Mouse (Mus musculus) intestine, embryonic 16.5 days (tissue): ENCODE data around the gene Kank4. TPM values are rescaled to one million over a fixed set of nuclear protein-coding genes. Genes with fewer than 3 reads are reported as not detected.
"Not testable (repeated sequence)": the region's sequence is repeated elsewhere in the genome, so short reads cannot be mapped to it uniquely, and the experiment has no call there.

Experiments used
- ATAC-seq: fragments of 200-750 bp; cut with Nextera tagmentation; 2 replicates; pipeline ENCODE4 v1.8.0; 2017; ENCODE audit warnings: moderate TSS enrichment, moderate library complexity
- H3K27ac ChIP-seq: fragments of 300-500 bp; sonication (generic); 2 replicates; pipeline ENCODE4 v1.5.1; 2014; ENCODE audit warnings: mild to moderate bottlenecking, low read length
- H3K27me3 ChIP-seq: fragments of 300-500 bp; sonication (generic); replicated peaks from 2 replicates; pipeline ENCODE4 v1.6.1; 2014; ENCODE audit warnings: low read length, control low read depth, mixed read lengths; ENCODE audit not compliant: control insufficient read depth, insufficient read depth
- H3K36me3 ChIP-seq: fragments of 300-500 bp; sonication (generic); 2 replicates; pipeline ENCODE4 v1.6.1; 2014; ENCODE audit warnings: low read length, control low read depth; ENCODE audit not compliant: control insufficient read depth, insufficient read depth
- H3K4me1 ChIP-seq: fragments of 300-500 bp; sonication (generic); 2 replicates; pipeline ENCODE4 v1.6.1; 2014; ENCODE audit warnings: low read length, control low read depth, mixed read lengths; ENCODE audit not compliant: control insufficient read depth, insufficient read depth
- H3K4me2 ChIP-seq: fragments of 300-500 bp; sonication (generic); 2 replicates; pipeline ENCODE4 v1.6.1; 2014; ENCODE audit warnings: low read depth, low read length, control low read depth
- H3K4me3 ChIP-seq: fragments of 300-500 bp; sonication (generic); 2 replicates; pipeline ENCODE4 v1.5.1; 2014; ENCODE audit warnings: mild to moderate bottlenecking, low read length
- H3K9ac ChIP-seq: fragments of 300-500 bp; sonication (generic); 2 replicates; pipeline ENCODE4 v1.6.1; 2014; ENCODE audit warnings: low read depth, low read length
- H3K9me3 ChIP-seq: fragments of 300-500 bp; sonication (generic); 2 replicates; pipeline ENCODE4 v1.6.1; 2016; ENCODE audit warnings: low read length, control low read depth; ENCODE audit not compliant: control insufficient read depth
- WGBS: fragments of 180-500 bp; shearing (Covaris S2); extraction: QIAGEN DNeasy Blood & Tissue Kit; methylation state at CpG from one replicate; pipeline ENCODE4 v1.1.7; 2014; 5-methylcytosine and 5-hydroxymethylcytosine counted together
- polyA plus RNA-seq: library from polyadenylated mRNA; unstranded; fragments of >200 nt; fragmentation: Nextera tagmentation; extraction: Ambion mirVana; gene quantifications from 2 replicates; pipeline ENCODE4 v1.2.1, GENCODE M21; 2015

The Kank4 gene
- polyA plus RNA-seq, 1 experiment from 2014 or later, result 0.89 TPM

GRCm38 (mm10) chr4:98837715-98838505, 20.6 kb upstream of the Kank4 start:
- no peak overlapping the region for H3K4me2 ChIP-seq
- no peaks in the 10 kb centered on the region for H3K9me3 ChIP-seq
- WGBS, result 93% methylated on average over 16 of the region's 16 CpGs
- no peaks in the 10 kb centered on the region for H3K4me1 ChIP-seq
- H3K4me3 ChIP-seq, result no peak overlapping the region
- H3K27me3 ChIP-seq, result no peaks in the 10 kb centered on the region
- H3K27ac ChIP-seq, result no peak overlapping the region
- no peak for ATAC-seq
- no peak overlapping the region for H3K9ac ChIP-seq
- no peaks in the 10 kb centered on the region for H3K36me3 ChIP-seq

- Histone ChIP-seq H3K4me3 (no peak overlapping the region), H3K27ac (no peak overlapping the region), H3K4me2 (no peak overlapping the region), H3K4me1 (no peaks in the 10 kb centered on the region), H3K9ac (no peak overlapping the region), H3K9me3 (no peaks in the 10 kb centered on the region), H3K27me3 (no peaks in the 10 kb centered on the region), H3K36me3 (no peaks in the 10 kb centered on the region)
- peak; percentile 50; the same call in 1 of the 2 replicates for ATAC-seq
- 40% methylated on average over 5 of the region's 5 CpGs for WGBS
These were observed 19.2 kb upstream of the Kank4 start for GRCm38 (mm10) chr4:98836519-98836918.

- no peak for ATAC-seq
- WGBS, result 52% methylated on average over 4 of the region's 4 CpGs
- no peak overlapping the region for H3K9ac ChIP-seq
These were observed 17.4 kb upstream of the Kank4 start for GRCm38 (mm10) chr4:98834782-98835181.

GRCm38 (mm10) chr4:98831726-98832125, 14.4 kb upstream of the Kank4 start:
- H3K4me2 ChIP-seq, result no peak overlapping the region
- H3K36me3 ChIP-seq, result no peaks in the 10 kb centered on the region
- H3K9ac ChIP-seq, result no peak overlapping the region
- no peak overlapping the region for H3K27ac ChIP-seq
- H3K4me3 ChIP-seq, result no peak overlapping the region
- H3K27me3 ChIP-seq, result no peaks in the 10 kb centered on the region
- H3K9me3 ChIP-seq, result no peaks in the 10 kb centered on the region
- no peaks in the 10 kb centered on the region for H3K4me1 ChIP-seq
- WGBS, result 68% methylated on average over 1 of the region's 1 CpGs
- ATAC-seq, result no peak

More at GRCm38 (mm10) chr4:98834782-98835181, 17.4 kb upstream of the Kank4 start:
- H3K36me3 ChIP-seq, result no peaks in the 10 kb centered on the region
- H3K4me3 ChIP-seq, result no peak overlapping the region
- no peak overlapping the region for H3K4me2 ChIP-seq
- H3K27ac ChIP-seq, result no peak overlapping the region
- H3K4me1 ChIP-seq, result no peaks in the 10 kb centered on the region
- no peaks in the 10 kb centered on the region for H3K9me3 ChIP-seq
- no peaks in the 10 kb centered on the region for H3K27me3 ChIP-seq

- Histone ChIP-seq H3K27me3 (no peaks in the 10 kb centered on the region), H3K4me3 (no peak overlapping the region), H3K27ac (no peak overlapping the region), H3K9ac (no peak overlapping the region), H3K4me1 (no peaks in the 10 kb centered on the region), H3K36me3 (no peaks in the 10 kb centered on the region), H3K4me2 (no peak overlapping the region), H3K9me3 (no peaks in the 10 kb centered on the region)
- ATAC-seq, result no peak
- 39% methylated on average over 3 of the region's 3 CpGs for WGBS
These were observed 9.4 kb upstream of the Kank4 start for GRCm38 (mm10) chr4:98826701-98827100.

- H3K4me3 ChIP-seq, H3K4me1 ChIP-seq, H3K27ac ChIP-seq, H3K4me2 ChIP-seq, H3K9me3 ChIP-seq, H3K9ac ChIP-seq, ATAC-seq, H3K36me3 ChIP-seq, H3K27me3 ChIP-seq: not testable (repeated sequence)
- WGBS, result 93% methylated on average over 1 of the region's 1 CpGs
These were observed 6.4 kb upstream of the Kank4 start, which contains the start of gene I0C0044D17Rik for GRCm38 (mm10) chr4:98823740-98824139. Gene I0C0044D17Rik (minus strand): TSS chr4:98823840.

- Histone ChIP-seq H3K9ac (no peak overlapping the region), H3K36me3 (no peaks in the 10 kb centered on the region), H3K4me2 (no peak overlapping the region), H3K4me1 (no peaks in the 10 kb centered on the region), H3K9me3 (no peaks in the 10 kb centered on the region), H3K4me3 (no peak overlapping the region), H3K27me3 (no peaks in the 10 kb centered on the region), H3K27ac (no peak overlapping the region)
- no peak for ATAC-seq
- WGBS, result 83% methylated on average over 3 of the region's 3 CpGs
These were observed 5.7 kb upstream of the Kank4 start for GRCm38 (mm10) chr4:98823047-98823446.

- H3K4me2 ChIP-seq, result no peak overlapping the region
- H3K36me3 ChIP-seq, result no peaks in the 10 kb centered on the region
- no peaks in the 10 kb centered on the region for H3K27me3 ChIP-seq
- 64% methylated on average over 3 of the region's 3 CpGs for WGBS
- H3K9ac ChIP-seq, result no peak overlapping the region
- no peak for ATAC-seq
- H3K9me3 ChIP-seq, result no peaks in the 10 kb centered on the region
- H3K27ac ChIP-seq, result no peak overlapping the region
- no peak overlapping the region for H3K4me3 ChIP-seq
- no peaks in the 10 kb centered on the region for H3K4me1 ChIP-seq
These were observed 5.1 kb upstream of the Kank4 start for GRCm38 (mm10) chr4:98822478-98822877.

GRCm38 (mm10) chr4:98819216-98819755, 1.9 kb upstream of the Kank4 start:
- H3K4me3 ChIP-seq, result no peak overlapping the region
- H3K4me2 ChIP-seq, result no peak overlapping the region
- H3K27me3 ChIP-seq, result peaks cover 4% of the 10 kb centered on the region; the same call in 1 of the 2 replicates
- H3K36me3 ChIP-seq, result no peaks in the 10 kb centered on the region
- H3K9ac ChIP-seq, result no peak overlapping the region
- ATAC-seq, result no peak
- peaks cover 5% of the 10 kb centered on the region for H3K4me1 ChIP-seq
- no peaks in the 10 kb centered on the region for H3K9me3 ChIP-seq
- WGBS, result 76% methylated on average over 10 of the region's 10 CpGs
- no peak overlapping the region for H3K27ac ChIP-seq
